Mouse (Mus musculus): ENCODE data around the gene Arhgef3.

DNA sequence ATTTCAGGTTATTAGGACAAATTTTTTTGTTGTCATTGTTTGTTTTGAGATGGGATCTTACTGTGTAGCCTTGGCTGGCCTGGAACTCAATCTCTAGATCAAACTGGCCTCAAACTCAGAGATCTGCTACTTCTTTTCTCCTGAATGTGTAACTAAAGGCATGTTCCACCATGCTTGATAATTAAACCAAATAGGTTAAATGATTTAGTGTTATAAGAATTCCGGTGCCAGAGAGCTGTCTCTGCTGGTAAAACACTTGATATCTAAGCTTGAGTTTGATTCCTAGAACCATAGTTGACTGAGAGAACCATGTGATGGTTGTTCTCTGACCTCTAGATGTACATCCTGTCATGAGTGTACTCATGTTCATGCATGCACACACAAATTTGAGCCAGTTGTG, 321.4 kb downstream of the Arhgef3 start:
- TF ChIP-seq CTCF (IDR thresholded peaks at IDR 0.05; ENCODE audit: borderline replicate concordance, control insufficient read depth, extremely low read depth, insufficient read depth, low read length, poor library complexity): no peak
- TF ChIP-seq POLR2A (IDR thresholded peaks at IDR 0.05; ENCODE audit: control insufficient read depth, extremely low read depth, insufficient read depth, low read length, poor library complexity): no peak

All from thymus, adult 2 months (tissue).